Mouse (Mus musculus) lung, embryonic 14.5 days (tissue): ENCODE data around the gene Gm20388. TPM values are rescaled to one million over a fixed set of nuclear protein-coding genes. Genes with fewer than 3 reads are reported as not detected.

Experiments
- ATAC-seq: fragments of 200-750 bp; cut with Nextera tagmentation; 2 replicates; pipeline ENCODE4 v1.8.0; 2017; ENCODE audit warnings: mild to moderate bottlenecking, moderate TSS enrichment, moderate library complexity; ENCODE audit not compliant: insufficient read depth
- DNase-seq: peaks from one replicate; pipeline ENCODE4 v3.0.0-alpha.2; 2015
- H3K27ac ChIP-seq: fragments of 300-500 bp; sonication (generic); 2 replicates; pipeline ENCODE4 v1.5.1; 2014; ENCODE audit warnings: low read depth, mild to moderate bottlenecking, moderate library complexity
- H3K27me3 ChIP-seq: fragments of 300-500 bp; sonication (generic); 2 replicates; pipeline ENCODE4 v1.6.1; 2014; ENCODE audit warnings: low read length, control low read depth; ENCODE audit not compliant: insufficient read depth
- H3K36me3 ChIP-seq: fragments of 300-500 bp; sonication (generic); 2 replicates; pipeline ENCODE4 v1.6.1; 2014; ENCODE audit warnings: control low read depth; ENCODE audit not compliant: insufficient read depth
- H3K4me1 ChIP-seq: fragments of 300-500 bp; sonication (generic); 2 replicates; pipeline ENCODE4 v1.6.1; 2014; ENCODE audit warnings: antibody characterized with exemption, control low read depth; ENCODE audit not compliant: insufficient read depth
- H3K4me2 ChIP-seq: fragments of 300-500 bp; sonication (generic); 2 replicates; pipeline ENCODE4 v1.6.1; 2014; ENCODE audit warnings: mild to moderate bottlenecking
- H3K4me3 ChIP-seq: fragments of 300-500 bp; sonication (generic); 2 replicates; pipeline ENCODE4 v1.5.1; 2014; ENCODE audit warnings: low read depth, low read length
- H3K9ac ChIP-seq: fragments of 300-500 bp; sonication (generic); 2 replicates; pipeline ENCODE4 v1.6.1; 2014
- H3K9me3 ChIP-seq: fragments of 300-500 bp; sonication (generic); 2 replicates; pipeline ENCODE4 v1.6.1; 2016; ENCODE audit warnings: low read depth, low read length, control low read depth
- CTCF ChIP-seq: IDR thresholded peaks from 2 replicates; pipeline ENCODE4 v1.5.1; 2016; ENCODE audit warnings: antibody characterized with exemption, low read depth
- WGBS: fragments of 180-500 bp; shearing (Covaris S2); extraction: QIAGEN DNeasy Blood & Tissue Kit; methylation state at CpG from one replicate; pipeline ENCODE4 v1.1.7; 2014; 5-methylcytosine and 5-hydroxymethylcytosine counted together
- polyA plus RNA-seq: library from polyadenylated mRNA; unstranded; fragments of >200 nt; fragmentation: Nextera tagmentation; extraction: Ambion mirVana; gene quantifications from 2 replicates; pipeline ENCODE4 v1.2.1, GENCODE M21; 2014

Gene Gm20388
- polyA plus RNA-seq, 1 experiment from 2014 or later = not detected

DNA sequence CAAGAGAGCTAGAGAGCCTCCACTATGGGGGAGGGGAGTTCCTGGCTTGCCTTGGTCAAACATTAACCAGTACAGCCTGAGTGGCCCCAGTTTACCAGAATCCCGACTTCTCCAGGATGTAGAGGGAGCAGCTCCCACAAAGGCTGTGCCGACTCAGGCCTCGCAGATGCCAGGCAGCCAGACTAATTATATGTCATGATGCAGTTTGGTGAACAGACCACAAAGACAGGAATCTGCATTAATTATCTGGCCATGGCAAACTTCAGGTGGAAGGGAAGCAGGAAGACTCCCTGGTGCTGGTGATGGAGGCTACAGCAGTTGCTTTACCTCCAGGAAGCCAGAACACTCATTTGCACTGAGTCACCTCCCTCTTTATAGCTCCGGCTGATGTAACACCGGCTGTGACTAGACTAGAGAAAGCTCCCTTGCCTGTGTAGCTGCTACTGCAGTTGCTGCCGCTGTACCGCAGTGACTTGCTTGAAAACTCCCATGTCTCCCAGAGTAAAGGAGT is 1987.3 kb downstream of the Gm20388 start:
- WGBS = 14% methylated on average over 7 of the region's 7 CpGs
- no peak for TF ChIP-seq CTCF
- peaks cover 9% of the 10 kb centered on the region; the same call in 1 of the 2 replicates for H3K4me1 ChIP-seq
- H3K9ac ChIP-seq = peak overlapping the region; percentile 30
- H3K27me3 ChIP-seq = no peaks in the 10 kb centered on the region
- H3K27ac ChIP-seq = peak overlapping the region; percentile 95
- peak overlapping the region; percentile 52 for H3K4me2 ChIP-seq
- no peaks in the 10 kb centered on the region for H3K9me3 ChIP-seq
- H3K4me3 ChIP-seq = no peak overlapping the region
- DNase-seq = peak; percentile 63
- H3K36me3 ChIP-seq = peaks cover 20% of the 10 kb centered on the region
- ATAC-seq = peak; percentile 50

DNA sequence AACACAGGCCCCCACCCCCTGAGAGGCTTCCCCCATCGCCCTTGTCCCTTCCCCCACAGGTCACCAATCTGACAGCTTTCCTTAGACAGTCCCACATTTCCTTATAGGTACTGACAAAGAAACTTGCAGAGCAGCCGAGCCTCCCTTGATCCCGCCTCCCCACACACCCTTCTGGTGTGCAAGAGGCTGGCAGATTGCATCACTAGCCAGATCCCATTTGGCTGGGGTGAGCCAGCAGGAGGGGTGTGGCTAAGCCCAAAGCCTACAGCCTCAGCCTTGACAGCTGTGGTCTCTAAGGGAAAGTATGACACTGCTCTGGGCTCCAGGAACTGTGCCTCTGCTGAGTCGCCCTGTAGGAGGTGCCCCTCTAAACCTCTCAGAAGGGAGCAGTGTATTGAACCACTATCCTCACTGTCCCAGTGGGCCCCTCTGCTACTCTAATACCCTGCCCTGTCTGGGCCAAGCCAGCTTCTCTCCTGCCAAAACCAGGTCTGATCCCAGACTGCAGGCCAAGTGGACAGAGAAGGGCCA is 1987.8 kb downstream of the Gm20388 start:
- TF ChIP-seq CTCF = 0 out of 2 replicates have a peak, but pooled peaks have one; percentile 36
- DNase-seq (peak; percentile 91), ATAC-seq (peak; percentile 94)
- peak overlapping the region; percentile 30 for H3K9ac ChIP-seq
- peaks cover 9% of the 10 kb centered on the region; the same call in 1 of the 2 replicates for H3K4me1 ChIP-seq
- 0 out of 2 replicates have a peak overlapping the region, but pooled peaks have one; percentile 1 for H3K4me3 ChIP-seq
- H3K36me3 ChIP-seq = peaks cover 20% of the 10 kb centered on the region
- peak overlapping the region; percentile 95 for H3K27ac ChIP-seq
- 3% methylated on average over 4 of the region's 4 CpGs for WGBS
- no peaks in the 10 kb centered on the region for H3K27me3 ChIP-seq
- peak overlapping the region; percentile 52 for H3K4me2 ChIP-seq
- H3K9me3 ChIP-seq = no peaks in the 10 kb centered on the region

DNA sequence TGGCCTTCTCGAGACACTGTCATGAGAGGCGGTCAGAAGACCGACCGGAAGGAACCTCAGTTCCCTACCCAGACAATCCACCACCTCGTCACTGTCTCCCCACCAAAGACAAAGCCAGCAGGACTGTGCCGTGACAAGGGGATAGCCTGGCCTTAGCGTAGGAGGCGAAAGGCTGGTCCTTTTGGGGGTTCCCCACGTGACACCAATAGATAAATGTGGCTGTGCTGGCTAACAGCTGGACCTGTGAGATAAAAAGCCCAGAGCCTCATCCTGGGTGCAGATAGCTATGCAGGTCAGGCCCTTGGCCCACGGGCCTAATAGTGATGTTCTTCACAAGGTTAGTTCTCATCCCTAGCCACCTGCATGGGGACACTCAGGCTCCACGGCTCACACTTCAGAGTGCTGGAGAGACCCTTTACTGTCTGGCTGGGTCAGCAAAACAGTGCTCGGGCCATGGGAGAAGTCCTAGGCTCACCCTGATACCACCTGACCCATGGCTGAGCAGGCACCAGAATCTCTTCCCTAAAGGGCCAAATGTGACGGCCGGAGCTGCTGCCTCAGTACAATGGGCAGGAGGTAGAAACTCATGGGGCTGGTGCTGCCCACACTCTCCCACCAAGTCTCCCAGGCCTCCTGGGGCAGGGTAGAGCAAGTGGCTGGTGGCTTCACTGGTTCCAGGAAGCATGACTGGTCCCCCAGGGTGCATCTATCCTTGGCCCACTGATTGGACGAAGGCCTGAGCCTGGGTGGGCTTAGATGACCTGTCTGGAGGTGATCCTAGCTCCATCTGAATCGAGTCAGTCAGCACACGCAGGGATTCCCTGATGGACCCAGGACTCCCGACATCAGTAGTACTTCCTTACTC is 1988.8 kb downstream of the Gm20388 start:
- DNase-seq = no peak
- peak; percentile 18; the same call in 1 of the 2 replicates for ATAC-seq
- Histone ChIP-seq H3K27me3 (no peaks in the 10 kb centered on the region), H3K4me2 (peak overlapping the region; percentile 52), H3K4me3 (0 out of 2 replicates have a peak overlapping the region, but pooled peaks have one; percentile 1), H3K9ac (peak overlapping the region; percentile 30), H3K27ac (peak overlapping the region; percentile 95), H3K9me3 (no peaks in the 10 kb centered on the region), H3K36me3 (peaks cover 20% of the 10 kb centered on the region), H3K4me1 (peaks cover 9% of the 10 kb centered on the region; the same call in 1 of the 2 replicates)
- WGBS = 69% methylated on average over 18 of the region's 18 CpGs
- TF ChIP-seq CTCF = no peak

DNA sequence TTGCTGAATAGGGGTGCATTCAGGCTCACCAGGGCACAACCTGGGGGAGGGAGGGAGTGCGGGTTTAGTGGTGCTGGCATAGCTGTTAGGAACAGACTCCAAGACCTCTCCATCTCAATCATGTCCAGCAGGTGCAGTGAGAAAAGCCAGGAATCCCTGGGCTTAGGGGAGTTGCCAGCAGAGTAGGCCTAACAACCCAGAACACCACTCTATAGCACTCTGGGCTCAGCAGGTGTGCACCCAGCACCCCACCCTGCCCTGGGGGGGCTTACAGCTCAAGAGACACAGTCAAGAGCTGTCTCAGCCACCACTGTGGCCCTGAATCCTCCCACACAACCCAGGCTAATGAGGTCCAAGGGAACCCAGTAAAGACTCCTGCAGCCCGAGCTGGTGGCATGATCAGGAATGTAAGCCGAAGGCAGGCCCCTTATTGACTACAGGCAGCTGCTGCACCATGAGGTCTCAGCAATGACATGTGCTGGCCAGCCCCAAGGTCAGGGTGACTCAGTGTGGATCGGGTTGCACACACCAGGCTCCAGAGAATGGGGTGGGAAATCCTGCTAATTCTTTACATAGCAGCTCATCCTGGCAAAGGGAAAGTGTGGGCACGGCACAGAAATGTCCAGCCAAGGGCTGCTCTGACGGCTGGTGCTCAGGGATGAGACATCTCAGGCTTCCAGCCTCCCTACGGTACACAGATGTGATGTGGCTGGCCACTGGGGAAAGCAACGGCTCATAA is 1991.0 kb downstream of the Gm20388 start:
- no peaks in the 10 kb centered on the region for H3K27me3 ChIP-seq
- TF ChIP-seq CTCF = no peak
- H3K4me3 ChIP-seq = no peak overlapping the region
- no peak overlapping the region for H3K27ac ChIP-seq
- peaks cover 3% of the 10 kb centered on the region; the same call in 1 of the 2 replicates for H3K36me3 ChIP-seq
- no peak overlapping the region for H3K4me2 ChIP-seq
- H3K9me3 ChIP-seq = no peaks in the 10 kb centered on the region
- ATAC-seq = no peak
- H3K9ac ChIP-seq = peak overlapping the region; percentile 6; the same call in 1 of the 2 replicates
- no peak for DNase-seq
- peaks cover 18% of the 10 kb centered on the region for H3K4me1 ChIP-seq
- 40% methylated on average over 8 of the region's 8 CpGs for WGBS

DNA sequence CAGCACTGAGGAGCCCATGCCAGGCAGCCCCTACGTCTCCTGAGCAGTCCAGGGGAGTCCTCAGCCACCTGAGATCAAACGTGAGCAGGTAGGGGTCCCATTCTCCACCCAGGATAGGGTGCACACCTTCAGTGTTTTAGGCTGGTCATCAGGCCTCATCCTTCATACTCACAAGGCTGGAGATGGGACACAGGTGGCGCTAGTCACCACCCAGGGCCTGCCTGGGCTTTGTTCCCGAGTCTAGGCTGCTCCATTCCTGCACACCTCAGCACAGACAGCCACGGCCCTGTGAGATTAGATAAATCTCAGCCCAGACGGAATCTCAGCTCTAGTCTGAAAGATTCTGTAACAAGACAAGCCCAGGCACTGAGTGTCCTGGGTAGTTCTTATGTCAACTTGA is 1993.3 kb downstream of the Gm20388 start:
- Histone ChIP-seq H3K36me3 (peaks cover 3% of the 10 kb centered on the region; the same call in 1 of the 2 replicates), H3K4me2 (peak overlapping the region; percentile 0; the same call in 1 of the 2 replicates), H3K9ac (no peak overlapping the region), H3K27ac (no peak overlapping the region), H3K9me3 (no peaks in the 10 kb centered on the region), H3K4me1 (peaks cover 12% of the 10 kb centered on the region), H3K27me3 (no peaks in the 10 kb centered on the region), H3K4me3 (no peak overlapping the region)
- ATAC-seq = no peak
- DNase-seq = no peak
- 0 out of 2 replicates have a peak, but pooled peaks have one; percentile 8 for TF ChIP-seq CTCF
- 55% methylated on average over 6 of the region's 6 CpGs for WGBS

DNA sequence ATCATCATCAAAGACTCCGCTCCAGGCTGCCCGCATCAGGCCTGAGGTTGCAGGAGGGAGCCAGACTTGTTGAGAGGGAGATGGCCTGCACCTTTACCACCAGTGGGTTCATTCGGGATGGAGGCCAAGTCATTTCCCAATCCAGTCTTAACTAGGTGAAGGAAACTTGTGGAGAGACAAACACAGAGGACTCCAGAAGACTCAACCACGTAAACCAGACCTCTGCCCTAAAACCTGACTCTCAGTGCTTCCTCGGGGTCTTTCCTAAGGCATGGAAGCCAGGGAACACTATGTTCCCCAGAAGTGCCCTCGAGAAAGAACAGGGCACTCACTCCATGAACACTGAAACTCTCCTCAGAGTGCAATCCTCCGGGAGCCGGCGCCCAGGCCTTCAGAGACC is 1994.4 kb downstream of the Gm20388 start:
- no peak overlapping the region for H3K27ac ChIP-seq
- WGBS = 81% methylated on average over 9 of the region's 9 CpGs
- H3K36me3 ChIP-seq = peaks cover 3% of the 10 kb centered on the region; the same call in 1 of the 2 replicates
- H3K27me3 ChIP-seq = no peaks in the 10 kb centered on the region
- no peak for TF ChIP-seq CTCF
- ATAC-seq (no peak), DNase-seq (no peak)
- no peaks in the 10 kb centered on the region for H3K9me3 ChIP-seq
- no peak overlapping the region for H3K4me3 ChIP-seq
- no peak overlapping the region for H3K9ac ChIP-seq
- H3K4me1 ChIP-seq = peaks cover 9% of the 10 kb centered on the region; the same call in 1 of the 2 replicates
- H3K4me2 ChIP-seq = peak overlapping the region; percentile 99; the same call in 1 of the 2 replicates
